Mouse (Mus musculus): ENCODE data around the gene Ak9.

The Ak9 gene

GRCm38 (mm10) chr10:41451656-41452055, 147.9 kb downstream of the Ak9 start:
- DNase-seq (ENCODE audit: low read depth), result no peak

- DNase-seq (ENCODE audit: low read depth), result no peak
Observed at GRCm38 (mm10) chr10:41452791-41453190, 149.0 kb downstream of the Ak9 start.

GRCm38 (mm10) chr10:41459990-41460389, 156.2 kb downstream of the Ak9 start:
- DNase-seq (ENCODE audit: low read depth), result no peak

- DNase-seq (ENCODE audit: low read depth), result no peak
Observed at GRCm38 (mm10) chr10:41460501-41460900, 156.7 kb downstream of the Ak9 start.

GRCm38 (mm10) chr10:41461057-41461722, 157.4 kb downstream of the Ak9 start:
- no peak for DNase-seq (ENCODE audit: low read depth)

- no peak for DNase-seq (ENCODE audit: low read depth)
Observed at GRCm38 (mm10) chr10:41464401-41464955, 160.7 kb downstream of the Ak9 start.

- no peak for DNase-seq (ENCODE audit: low read depth)
Observed at GRCm38 (mm10) chr10:41467325-41467724, 163.5 kb downstream of the Ak9 start.

GRCm38 (mm10) chr10:41470693-41471092, 166.9 kb downstream of the Ak9 start:
- no peak for DNase-seq (ENCODE audit: low read depth)

- DNase-seq (ENCODE audit: low read depth), result no peak
Observed at GRCm38 (mm10) chr10:41472534-41472933, 168.8 kb downstream of the Ak9 start.

- DNase-seq (ENCODE audit: low read depth), result peak; percentile 91
Observed at GRCm38 (mm10) chr10:41472962-41473481, 169.2 kb downstream of the Ak9 start.

- peak; percentile 98 for DNase-seq (ENCODE audit: low read depth)
Observed at GRCm38 (mm10) chr10:41473782-41474468, 170.1 kb downstream of the Ak9 start.

GRCm38 (mm10) chr10:41474981-41475391, 171.2 kb downstream of the Ak9 start:
- peak; percentile 69 for DNase-seq (ENCODE audit: low read depth)

GRCm38 (mm10) chr10:41476171-41477017, 172.6 kb downstream of the Ak9 start, which contains the start of gene Mical1:
Mical1 (plus strand) TSS chr10:41476314.
- DNase-seq (ENCODE audit: low read depth), result peak; percentile 82

GRCm38 (mm10) chr10:41477018-41477277, 173.2 kb downstream of the Ak9 start:
- no peak for DNase-seq (ENCODE audit: low read depth)

GRCm38 (mm10) chr10:41477278-41478181, 173.8 kb downstream of the Ak9 start:
- DNase-seq (ENCODE audit: low read depth), result peak; percentile 89

GRCm38 (mm10) chr10:41479961-41480360, 176.2 kb downstream of the Ak9 start:
- DNase-seq (ENCODE audit: low read depth), result no peak

- DNase-seq (ENCODE audit: low read depth), result peak; percentile 14
Observed at GRCm38 (mm10) chr10:41480938-41481880, 177.4 kb downstream of the Ak9 start.

GRCm38 (mm10) chr10:41482446-41482845, 178.7 kb downstream of the Ak9 start:
- DNase-seq (ENCODE audit: low read depth), result no peak

All from 416B (cell line).